Mouse (Mus musculus): ENCODE measurements around the gene Arfrp1.

The Arfrp1 gene

DNA sequence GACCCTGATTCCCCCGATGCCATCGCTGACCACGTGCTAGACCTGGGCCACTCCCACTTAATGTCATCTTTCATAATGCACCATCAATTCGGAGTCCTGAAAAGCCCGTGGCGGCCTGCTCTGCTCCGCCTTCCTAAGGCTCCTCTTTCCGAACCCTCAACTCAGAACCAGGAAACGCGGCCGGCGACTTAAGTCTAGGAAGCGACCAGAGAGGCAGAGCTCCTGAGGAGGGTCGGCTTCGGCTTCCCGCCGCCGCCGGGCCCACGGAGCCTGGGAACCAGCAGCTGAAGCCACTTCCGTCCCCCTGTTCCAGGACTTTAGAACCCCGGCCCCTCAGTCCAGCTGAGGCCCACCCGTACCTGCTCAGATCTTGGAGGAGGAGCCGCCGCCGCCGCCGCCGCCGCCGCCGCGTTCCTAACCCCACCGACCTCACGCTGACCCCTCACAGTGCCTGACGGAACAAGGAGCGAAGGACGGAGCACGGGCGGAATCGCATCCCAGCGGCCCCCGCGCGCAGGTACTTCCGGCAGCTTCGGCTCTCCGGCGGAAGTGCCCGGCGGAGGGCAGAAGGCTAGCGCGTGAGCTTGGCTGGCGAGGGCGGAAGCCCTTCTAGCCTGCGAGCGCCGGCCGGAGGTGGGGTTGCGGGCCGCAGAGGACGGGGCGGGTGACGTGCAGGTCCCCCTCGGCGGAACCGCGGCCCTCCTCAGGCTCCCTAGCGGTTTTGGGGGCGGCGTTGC lies at the start of gene Arfrp1, which contains the start of gene Zgpat:
Gene Arfrp1, minus strand, starts transcription at position 545 of the 737 bp plus-strand sequence.
Gene Zgpat, plus strand, starts transcription at position 69 of the 737 bp plus-strand sequence.
- DNase-seq (ENCODE audit: low read depth): peak; percentile 76

- DNase-seq (ENCODE audit: low read depth): no peak
These were observed 47.9 kb upstream of the Arfrp1 start for GRCm38 (mm10) chr2:181413141-181413540.

- DNase-seq (ENCODE audit: low read depth): peak; percentile 65
These were observed 45.7 kb upstream of the Arfrp1 start for GRCm38 (mm10) chr2:181410760-181411473.

GRCm38 (mm10) chr2:181409643-181410042 lies 44.4 kb upstream of the Arfrp1 start:
- DNase-seq (ENCODE audit: low read depth): no peak

GRCm38 (mm10) chr2:181403722-181404121 lies 38.5 kb upstream of the Arfrp1 start:
- DNase-seq (ENCODE audit: low read depth): no peak

- no peak for DNase-seq (ENCODE audit: low read depth)
These were observed 36.3 kb upstream of the Arfrp1 start for GRCm38 (mm10) chr2:181401497-181401896.

GRCm38 (mm10) chr2:181397207-181397761 lies 32.1 kb upstream of the Arfrp1 start:
- no peak for DNase-seq (ENCODE audit: low read depth)

DNA sequence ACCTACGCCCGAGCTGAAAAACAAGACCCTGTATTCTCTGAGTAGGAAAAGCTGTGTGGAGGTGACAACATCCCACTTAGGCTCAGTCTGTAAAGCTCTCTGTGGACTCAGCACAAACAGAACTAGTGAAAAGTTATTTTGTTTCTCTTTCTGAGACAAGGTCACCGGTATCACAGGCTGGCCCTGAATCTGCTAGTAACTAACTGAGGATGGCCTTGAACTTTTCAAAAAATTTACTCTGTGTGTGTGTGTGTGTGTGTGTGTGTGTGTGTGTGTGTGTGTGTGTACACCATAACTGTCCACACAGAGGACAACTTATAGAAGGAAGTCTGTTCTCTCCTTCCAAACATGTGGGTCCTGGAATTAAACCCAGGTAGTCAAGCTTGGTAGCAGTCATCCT lies 28.9 kb upstream of the Arfrp1 start:
- DNase-seq (ENCODE audit: low read depth): no peak

GRCm38 (mm10) chr2:181392600-181393213 lies 27.5 kb upstream of the Arfrp1 start:
- peak; percentile 88 for DNase-seq (ENCODE audit: low read depth)

- DNase-seq (ENCODE audit: low read depth): no peak
These were observed 26.3 kb upstream of the Arfrp1 start for GRCm38 (mm10) chr2:181391541-181391940.

GRCm38 (mm10) chr2:181391022-181391421 lies 25.8 kb upstream of the Arfrp1 start:
- no peak for DNase-seq (ENCODE audit: low read depth)

- DNase-seq (ENCODE audit: low read depth): no peak
These were observed 25.1 kb upstream of the Arfrp1 start for GRCm38 (mm10) chr2:181390136-181390870.

DNA sequence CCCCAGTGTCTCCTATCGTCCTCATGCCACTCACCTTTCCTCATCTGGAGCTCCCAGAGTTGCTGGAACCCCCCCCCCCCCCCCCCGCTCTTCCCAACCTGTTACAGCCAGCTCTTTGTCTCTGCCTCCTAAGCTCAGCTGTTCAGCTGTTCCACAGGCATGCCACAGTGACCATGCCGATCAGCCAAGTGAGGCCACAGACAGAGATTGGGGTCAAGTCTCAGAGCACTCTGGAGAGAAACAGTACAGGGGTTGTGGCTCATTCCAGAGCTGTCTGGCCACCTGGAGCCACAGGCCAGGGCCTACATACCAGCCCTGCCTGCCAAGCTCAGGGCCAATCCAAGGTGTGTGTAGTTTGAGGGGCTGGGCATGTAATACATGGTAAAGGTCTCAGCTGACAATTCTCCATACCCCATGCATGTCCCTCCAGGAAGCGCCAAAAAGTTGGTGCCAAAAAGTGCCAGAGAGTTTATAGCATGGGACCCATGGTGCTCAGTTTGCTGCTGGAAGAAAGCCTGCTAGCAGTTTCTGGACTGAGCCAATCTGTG lies 21.5 kb upstream of the Arfrp1 start:
- DNase-seq (ENCODE audit: low read depth): no peak

GRCm38 (mm10) chr2:181385885-181386284 lies 20.7 kb upstream of the Arfrp1 start:
- no peak for DNase-seq (ENCODE audit: low read depth)

- no peak for DNase-seq (ENCODE audit: low read depth)
These were observed 19.8 kb upstream of the Arfrp1 start for GRCm38 (mm10) chr2:181384919-181385391.

DNA sequence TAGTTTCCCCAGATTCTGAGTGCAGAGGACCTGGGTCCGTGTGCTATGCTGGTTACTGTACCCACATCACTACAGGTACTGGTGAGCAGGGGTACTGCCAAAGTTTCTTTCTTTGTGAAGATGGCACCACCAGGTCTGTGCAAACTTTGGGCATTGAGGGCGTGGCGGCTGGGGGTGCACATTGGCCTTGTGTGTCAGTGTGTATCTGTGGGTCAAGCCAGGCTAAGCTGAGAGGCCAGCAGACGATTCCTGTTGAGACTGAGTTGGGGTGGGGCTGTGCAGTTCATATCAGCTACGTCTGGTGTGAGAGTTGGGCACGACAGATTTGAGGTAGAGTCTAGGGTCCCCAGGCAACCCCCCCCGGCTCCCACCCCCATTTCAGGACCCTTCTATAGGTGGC lies 19.3 kb upstream of the Arfrp1 start:
- no peak for DNase-seq (ENCODE audit: low read depth)

DNA sequence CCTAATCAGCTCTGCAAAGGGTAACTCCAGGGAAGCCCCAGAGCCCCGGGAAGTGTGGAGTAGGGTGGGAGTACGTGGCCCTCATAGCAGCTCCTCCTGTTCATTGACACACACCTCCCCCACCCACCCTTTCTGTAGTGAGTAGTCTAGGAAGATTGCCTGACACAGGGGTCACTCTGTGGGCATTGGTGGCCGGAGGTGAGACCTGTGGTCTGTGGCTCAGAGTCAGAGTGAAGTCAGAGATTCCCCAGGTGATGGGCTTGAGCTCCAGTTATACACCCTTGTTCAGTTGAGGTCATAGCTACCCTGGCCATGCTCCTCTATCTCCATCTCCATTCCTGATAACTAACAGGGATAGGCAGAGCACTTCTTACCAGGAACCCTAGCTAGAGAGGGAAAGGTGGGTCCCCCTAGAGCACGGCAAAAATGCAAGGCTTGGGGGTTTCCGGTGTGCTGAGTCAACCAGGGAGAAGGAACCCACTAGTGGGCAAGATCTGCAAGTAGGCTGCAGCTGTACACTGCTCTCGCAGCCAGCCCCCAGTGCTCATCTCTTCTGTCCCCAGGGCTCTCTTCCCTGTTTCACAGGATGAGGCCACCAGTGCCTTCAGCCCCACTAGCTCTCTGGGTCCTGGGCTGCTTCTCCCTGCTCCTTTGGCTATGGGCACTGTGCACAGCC lies 16.6 kb upstream of the Arfrp1 start:
- no peak for DNase-seq (ENCODE audit: low read depth)

DNA sequence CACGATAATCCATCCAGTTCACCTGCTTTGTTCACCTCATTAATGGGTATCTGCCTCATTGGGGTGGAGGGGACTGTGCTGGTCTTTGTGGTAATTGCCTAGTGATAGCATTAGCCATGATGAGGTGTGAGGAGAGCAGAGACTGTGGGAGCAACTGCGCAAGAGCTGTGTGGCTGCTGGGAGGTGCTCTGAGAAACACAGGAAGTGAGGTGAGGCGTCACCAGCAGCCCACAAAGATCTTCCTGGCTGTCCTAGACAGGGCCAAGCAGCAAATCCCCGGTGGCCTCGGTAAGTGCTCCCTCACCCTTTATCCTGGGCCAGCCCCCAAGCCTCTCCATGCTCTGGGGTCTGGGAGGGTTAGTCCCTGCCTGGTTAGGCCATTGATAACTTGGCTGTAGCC lies 15.9 kb upstream of the Arfrp1 start:
- DNase-seq (ENCODE audit: low read depth): no peak

GRCm38 (mm10) chr2:181380251-181380650 lies 15.0 kb upstream of the Arfrp1 start:
- no peak for DNase-seq (ENCODE audit: low read depth)

DNA sequence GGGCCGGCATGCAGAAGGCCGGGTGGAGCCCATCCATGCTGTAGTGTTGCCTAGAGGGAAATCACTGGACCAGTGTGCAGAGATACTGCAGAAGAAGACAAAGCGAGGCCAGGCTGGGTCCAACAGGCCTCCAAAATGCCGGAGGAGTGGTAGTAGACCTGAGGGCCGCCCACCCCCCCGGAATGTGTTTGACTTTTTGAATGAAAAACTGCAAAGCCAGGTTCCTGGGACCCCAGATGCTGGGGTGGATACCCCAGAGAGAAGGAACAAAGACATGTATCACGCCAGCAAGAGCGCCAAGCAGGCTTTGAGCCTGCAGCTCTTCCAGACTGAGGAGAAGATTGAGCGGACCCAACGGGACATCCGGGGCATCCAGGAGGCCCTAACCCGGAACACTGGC lies 14.6 kb upstream of the Arfrp1 start, which contains the start of gene Lime1:
Gene Lime1, plus strand, starts transcription at position 301 of the 400 bp plus-strand sequence.
- no peak for DNase-seq (ENCODE audit: low read depth)

- DNase-seq (ENCODE audit: low read depth): no peak
These were observed 13.5 kb upstream of the Arfrp1 start for GRCm38 (mm10) chr2:181378701-181379100.
